Comparison of ENCODE assay signal across 10 mouse cellular contexts in the genomic region with DNA sequence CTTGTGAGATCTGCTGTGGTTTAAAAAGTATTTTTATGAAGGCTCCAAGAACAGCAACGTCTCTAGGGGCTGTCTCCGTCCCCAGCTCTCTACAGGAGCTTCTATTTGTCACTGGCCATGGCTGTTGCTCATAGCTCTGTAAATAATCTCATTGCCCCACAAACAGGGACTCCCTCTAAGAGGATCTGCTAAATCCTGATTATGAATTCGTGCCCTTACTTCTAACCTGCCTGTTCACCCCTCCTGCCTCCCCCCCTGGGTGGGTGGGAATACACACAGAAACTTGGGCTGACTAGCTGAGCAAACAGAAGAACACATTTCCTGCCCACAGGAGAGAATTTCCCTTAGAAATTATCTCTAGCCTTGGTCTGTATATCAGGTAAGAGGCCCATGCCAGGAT.
"Had no signal": no experiment of that assay in that cellular context is flagged by ENCODE, and none has a peak within 500 bp of the region (broad histone marks: within the 10 kb centered on the region; RNA-seq: fewer than 3 reads in every experiment).

No protein-coding gene starts in this region.

- DNase-seq: right cerebral cortex, adult 18-20 months; right cerebral cortex, postnatal 25 days; right cerebral cortex, postnatal 4 days; spleen, adult 18-20 months; thymus, adult 18-20 months; thymus, adult 2 months; thymus, postnatal 14 days; thymus, postnatal 25 days; thymus, postnatal 36 days; thymus, postnatal 4 days had no signal
